Mouse (Mus musculus) stomach, embryonic 15.5 days (tissue): ENCODE measurements at regions not wholly inside any gene's neighbourhood (a gene's known extent, or its start where the extent isn't known, plus 50 kb on each side); places are given as distances from the start of the nearest gene placed in this dataset.
A peak's percentile ranks its signal among the peaks of the same experiment; 100 is the strongest.

Experiments used
- ATAC-seq: fragments of 200-750 bp; cut with Nextera tagmentation; 2 replicates; pipeline ENCODE4 v1.8.0; 2017; ENCODE audit warnings: low read depth, moderate number of reproducible peaks, moderate TSS enrichment; ENCODE audit not compliant: insufficient read depth, low FRiP score
- H3K27ac ChIP-seq: fragments of 300-500 bp; sonication (generic); 2 replicates; pipeline ENCODE4 v1.5.1; 2015; ENCODE audit warnings: mild to moderate bottlenecking, inconsistent platforms
- H3K27me3 ChIP-seq: fragments of 300-500 bp; sonication (generic); replicated peaks from 2 replicates; pipeline ENCODE4 v1.6.1; 2015; ENCODE audit warnings: inconsistent platforms
- H3K36me3 ChIP-seq: fragments of 300-500 bp; sonication (generic); 2 replicates; pipeline ENCODE4 v1.6.1; 2015; ENCODE audit warnings: inconsistent platforms
- H3K4me1 ChIP-seq: fragments of 300-500 bp; sonication (generic); 2 replicates; pipeline ENCODE4 v1.6.1; 2015; ENCODE audit warnings: inconsistent platforms
- H3K4me2 ChIP-seq: fragments of 300-500 bp; sonication (generic); 2 replicates; pipeline ENCODE4 v1.6.1; 2015; ENCODE audit warnings: mild to moderate bottlenecking, inconsistent platforms
- H3K4me3 ChIP-seq: fragments of 300-500 bp; sonication (generic); replicated peaks from 2 replicates; pipeline ENCODE4 v1.5.1; 2015; ENCODE audit warnings: inconsistent platforms
- H3K9ac ChIP-seq: fragments of 300-500 bp; sonication (generic); 2 replicates; pipeline ENCODE4 v1.6.1; 2015; ENCODE audit warnings: inconsistent platforms
- H3K9me3 ChIP-seq: fragments of 300-500 bp; sonication (generic); 2 replicates; pipeline ENCODE4 v1.6.1; 2016; ENCODE audit warnings: inconsistent platforms
- WGBS: fragments of 180-500 bp; shearing (Covaris S2); methylation state at CpG from one replicate; pipeline ENCODE4 v1.1.7; 2015; 5-methylcytosine and 5-hydroxymethylcytosine counted together

GRCm38 (mm10) chr2:74994998-74995397 is 169.4 kb downstream of the Mtx2 start:
- no peaks in the 10 kb centered on the region for H3K9me3 ChIP-seq
- WGBS = 46% methylated on average over 2 of the region's 2 CpGs
- H3K27me3 ChIP-seq = no peaks in the 10 kb centered on the region
- H3K27ac ChIP-seq = no peak overlapping the region
- H3K36me3 ChIP-seq = no peaks in the 10 kb centered on the region
- no peaks in the 10 kb centered on the region for H3K4me1 ChIP-seq
- H3K4me3 ChIP-seq = no peak overlapping the region
- no peak overlapping the region for H3K9ac ChIP-seq
- ATAC-seq = no peak
- H3K4me2 ChIP-seq = no peak overlapping the region

DNA sequence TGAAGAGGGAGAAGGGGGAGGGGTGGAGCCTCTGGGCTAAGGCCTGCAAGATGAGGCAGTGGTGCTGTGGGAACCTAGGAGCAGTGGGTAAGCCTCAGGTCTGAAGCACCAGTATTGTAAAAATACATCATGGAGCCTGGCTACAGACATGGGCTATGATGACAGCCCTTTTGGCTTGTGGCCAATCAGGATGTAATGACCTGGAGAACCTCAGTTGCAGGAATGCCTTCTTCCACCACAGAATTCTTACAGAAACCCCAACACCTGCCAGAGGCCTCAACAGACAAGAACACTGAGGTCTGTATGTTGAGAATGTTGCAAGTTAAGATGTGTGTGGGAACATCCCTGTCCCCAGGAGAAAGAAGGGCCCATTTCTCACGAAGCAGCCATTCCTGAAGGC is 172.1 kb downstream of the Mtx2 start:
- 79% methylated on average over 1 of the region's 1 CpGs for WGBS
- Histone ChIP-seq H3K4me1 (no peaks in the 10 kb centered on the region), H3K4me3 (no peak overlapping the region), H3K9ac (no peak overlapping the region), H3K9me3 (no peaks in the 10 kb centered on the region), H3K27me3 (no peaks in the 10 kb centered on the region), H3K36me3 (no peaks in the 10 kb centered on the region), H3K27ac (no peak overlapping the region), H3K4me2 (no peak overlapping the region)
- no peak for ATAC-seq

GRCm38 (mm10) chr2:75000368-75000796 is 174.8 kb downstream of the Mtx2 start:
- Histone ChIP-seq H3K4me2 (0 out of 2 replicates have a peak overlapping the region, but pooled peaks have one; percentile 19), H3K27me3 (no peaks in the 10 kb centered on the region), H3K9me3 (no peaks in the 10 kb centered on the region), H3K4me1 (no peaks in the 10 kb centered on the region), H3K27ac (peak overlapping the region; percentile 67), H3K36me3 (no peaks in the 10 kb centered on the region), H3K9ac (no peak overlapping the region), H3K4me3 (no peak overlapping the region)
- ATAC-seq = peak; percentile 81; the same call in 1 of the 2 replicates
- 38% methylated on average over 10 of the region's 10 CpGs for WGBS

DNA sequence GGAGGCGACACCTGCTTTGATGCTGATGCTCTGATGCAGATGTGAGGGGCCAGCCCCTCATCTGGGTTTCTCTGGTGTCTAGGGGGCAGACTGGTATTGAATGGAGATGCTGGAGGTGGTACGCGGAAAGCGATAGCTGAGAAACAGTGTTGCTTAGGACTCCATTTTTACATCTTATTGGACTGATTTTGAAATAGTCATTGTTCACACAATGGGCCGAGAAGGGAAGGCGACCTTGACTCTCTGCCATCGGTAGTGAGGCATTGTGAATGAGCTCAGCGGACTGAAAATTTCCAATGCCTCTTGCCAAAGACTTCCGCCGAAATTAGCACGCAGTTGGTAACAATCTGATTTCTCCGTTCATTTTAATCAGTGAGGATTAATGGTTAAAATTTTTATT is 177.0 kb downstream of the Mtx2 start:
- 84% methylated on average over 12 of the region's 12 CpGs for WGBS

DNA sequence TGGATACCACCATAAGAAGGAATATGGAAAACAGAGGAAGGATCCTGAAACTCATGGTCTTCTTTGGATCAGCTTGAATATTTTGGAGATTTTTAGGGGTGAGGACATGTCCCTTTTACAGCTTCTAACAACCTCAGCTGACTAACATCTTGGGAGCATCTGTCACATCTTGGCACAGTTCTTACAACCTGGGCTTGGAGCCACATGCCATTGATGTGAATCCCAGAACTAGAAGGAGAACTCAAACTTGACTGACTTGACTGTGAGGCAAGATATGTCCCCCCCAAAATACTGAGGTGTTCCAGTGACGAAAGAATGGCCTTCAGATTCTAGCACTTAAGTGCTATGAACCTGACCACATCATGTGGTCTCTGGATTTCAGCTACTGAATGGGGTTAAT is 182.5 kb downstream of the Mtx2 start:
- Histone ChIP-seq H3K27ac (no peak overlapping the region), H3K9ac (no peak overlapping the region), H3K27me3 (no peaks in the 10 kb centered on the region), H3K9me3 (no peaks in the 10 kb centered on the region), H3K36me3 (no peaks in the 10 kb centered on the region), H3K4me1 (no peaks in the 10 kb centered on the region), H3K4me3 (no peak overlapping the region), H3K4me2 (no peak overlapping the region)
- no peak for ATAC-seq
- WGBS = 81% methylated on average over 1 of the region's 1 CpGs

More for the DNA sequence above, 177.0 kb downstream of the Mtx2 start:
- Histone ChIP-seq H3K9ac (no peak overlapping the region), H3K4me3 (no peak overlapping the region), H3K27me3 (no peaks in the 10 kb centered on the region), H3K36me3 (no peaks in the 10 kb centered on the region), H3K9me3 (no peaks in the 10 kb centered on the region), H3K27ac (no peak overlapping the region), H3K4me2 (no peak overlapping the region), H3K4me1 (no peaks in the 10 kb centered on the region)
- no peak for ATAC-seq

DNA sequence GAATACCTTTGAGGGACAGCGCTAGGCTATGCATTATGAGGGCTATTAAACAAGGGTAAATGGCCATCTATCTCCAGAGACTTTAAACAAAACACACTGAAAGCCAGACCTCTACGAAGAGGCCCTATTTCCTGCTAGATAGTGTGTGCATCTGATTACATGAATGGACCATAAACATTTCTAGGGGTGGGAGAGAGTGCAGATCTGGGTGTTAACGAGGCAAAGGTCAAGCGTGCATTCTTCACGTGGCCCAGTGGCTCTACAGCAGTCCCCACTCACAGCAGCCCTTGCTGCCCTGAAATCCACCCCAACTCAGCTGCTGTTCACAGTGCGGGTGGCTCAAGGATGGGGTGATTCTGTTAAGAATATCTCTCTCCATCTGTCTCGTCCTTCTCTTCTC is 185.0 kb downstream of the Mtx2 start:
- ATAC-seq = no peak
- H3K27me3 ChIP-seq = no peaks in the 10 kb centered on the region
- WGBS = 45% methylated on average over 7 of the region's 7 CpGs
- no peak overlapping the region for H3K27ac ChIP-seq
- H3K4me1 ChIP-seq = no peaks in the 10 kb centered on the region
- no peak overlapping the region for H3K9ac ChIP-seq
- H3K36me3 ChIP-seq = no peaks in the 10 kb centered on the region
- no peak overlapping the region for H3K4me2 ChIP-seq
- no peaks in the 10 kb centered on the region for H3K9me3 ChIP-seq
- no peak overlapping the region for H3K4me3 ChIP-seq

DNA sequence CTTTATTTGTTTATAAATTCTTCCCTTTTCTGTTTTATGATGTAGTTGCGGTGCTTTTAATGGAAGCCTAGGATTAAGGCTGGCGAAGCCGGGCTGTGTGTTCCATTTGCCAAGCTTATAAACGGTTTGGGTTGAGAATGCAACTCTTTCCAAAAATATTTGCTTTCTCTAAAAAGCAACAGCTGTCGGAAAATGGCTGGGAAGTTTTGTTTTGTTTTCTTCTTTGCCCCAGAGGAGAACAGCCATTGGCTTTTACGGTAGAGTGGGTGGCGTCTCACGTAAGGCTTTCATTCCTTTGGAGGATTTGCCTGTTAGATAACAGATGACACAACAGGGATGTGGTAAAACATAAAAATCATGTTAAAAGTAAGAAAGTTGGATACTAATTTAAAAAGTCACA is 186.4 kb downstream of the Mtx2 start:
- Histone ChIP-seq H3K9me3 (no peaks in the 10 kb centered on the region), H3K36me3 (no peaks in the 10 kb centered on the region), H3K4me3 (no peak overlapping the region), H3K4me2 (no peak overlapping the region), H3K4me1 (no peaks in the 10 kb centered on the region), H3K27ac (no peak overlapping the region), H3K27me3 (no peaks in the 10 kb centered on the region), H3K9ac (no peak overlapping the region)
- no peak for ATAC-seq
- WGBS = 49% methylated on average over 8 of the region's 8 CpGs

DNA sequence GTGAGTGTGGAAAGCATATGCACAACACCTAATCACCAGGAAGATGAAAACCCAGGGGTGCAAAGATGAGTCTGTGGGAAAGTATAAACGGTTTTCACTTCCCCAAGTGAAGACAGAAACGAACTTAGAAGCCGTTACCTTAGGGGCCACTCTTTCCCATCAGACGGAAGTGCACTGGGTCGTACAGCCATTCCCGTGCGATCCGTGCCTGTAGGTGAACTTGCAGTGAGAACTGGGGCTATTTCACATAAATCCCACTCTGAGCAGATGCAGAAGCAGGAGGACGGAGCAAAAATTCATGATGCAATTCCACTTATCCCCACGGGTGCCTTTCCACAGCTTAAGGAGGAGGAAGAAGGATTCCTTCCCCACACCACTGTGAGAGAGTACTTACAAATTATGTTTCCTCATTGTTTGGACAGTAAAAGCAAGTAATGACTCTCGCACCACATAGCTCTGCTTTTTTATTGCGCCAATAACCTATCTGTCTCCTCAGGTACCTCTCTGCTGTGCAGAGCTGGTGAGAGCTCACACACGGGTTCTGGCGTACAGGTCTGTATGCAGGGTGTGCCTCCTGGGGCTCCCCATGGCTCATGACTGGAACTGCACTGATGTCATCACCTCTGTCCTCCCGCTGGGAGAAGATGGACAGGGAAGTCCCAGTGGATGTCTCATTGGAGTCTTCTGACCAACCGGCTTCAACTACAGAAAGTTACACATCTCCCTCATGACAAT is 189.6 kb downstream of the Mtx2 start:
- WGBS = 64% methylated on average over 16 of the region's 16 CpGs
- H3K36me3 ChIP-seq = no peaks in the 10 kb centered on the region
- H3K27ac ChIP-seq = no peak overlapping the region
- no peak overlapping the region for H3K4me3 ChIP-seq
- no peaks in the 10 kb centered on the region for H3K27me3 ChIP-seq
- no peak for ATAC-seq
- no peak overlapping the region for H3K4me2 ChIP-seq
- H3K9me3 ChIP-seq = no peaks in the 10 kb centered on the region
- no peak overlapping the region for H3K9ac ChIP-seq
- H3K4me1 ChIP-seq = no peaks in the 10 kb centered on the region

DNA sequence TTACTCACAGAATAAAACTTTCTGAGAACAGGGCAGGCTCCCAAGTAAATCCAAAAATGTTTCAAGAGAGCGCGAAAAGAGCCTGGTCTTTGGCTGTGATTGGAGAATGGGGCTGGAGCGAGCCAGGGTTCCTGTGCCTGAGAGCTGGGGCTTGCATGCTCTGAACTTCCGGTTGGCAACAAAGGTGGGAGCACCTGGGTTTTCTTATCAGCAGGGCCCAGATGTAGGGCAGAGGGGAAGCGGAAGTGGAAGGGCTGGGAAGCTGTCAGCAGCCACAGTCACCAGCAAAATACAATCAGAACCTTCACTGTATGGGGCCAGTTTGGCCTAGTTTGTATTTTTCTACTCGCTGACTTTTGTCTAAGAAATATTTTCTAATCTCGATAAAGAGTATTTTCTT is 193.9 kb downstream of the Mtx2 start:
- Histone ChIP-seq H3K27me3 (no peaks in the 10 kb centered on the region), H3K9ac (no peak overlapping the region), H3K4me1 (no peaks in the 10 kb centered on the region), H3K4me3 (no peak overlapping the region), H3K36me3 (no peaks in the 10 kb centered on the region), H3K4me2 (no peak overlapping the region), H3K27ac (no peak overlapping the region), H3K9me3 (no peaks in the 10 kb centered on the region)
- WGBS = 69% methylated on average over 7 of the region's 7 CpGs
- no peak for ATAC-seq

DNA sequence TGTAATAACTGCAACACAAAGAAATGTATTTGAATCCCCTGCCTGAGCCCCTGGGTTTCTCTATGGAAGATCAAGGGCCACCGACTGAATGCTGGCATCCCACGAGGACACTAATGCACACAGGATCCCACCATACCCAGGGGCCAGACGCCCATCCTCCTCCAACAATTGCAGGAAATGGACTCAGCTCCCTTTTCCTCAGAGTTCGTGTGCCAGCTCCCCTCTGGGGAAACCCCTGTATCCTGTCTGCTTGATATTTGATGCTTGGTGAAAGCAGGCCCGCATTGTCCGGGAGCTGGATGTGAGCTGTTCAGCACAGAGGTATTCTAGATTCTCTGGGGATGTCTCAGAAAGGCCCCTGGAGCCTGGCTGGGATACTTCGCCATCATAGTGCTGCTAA is 196.0 kb downstream of the Mtx2 start:
- WGBS = 44% methylated on average over 7 of the region's 7 CpGs

DNA sequence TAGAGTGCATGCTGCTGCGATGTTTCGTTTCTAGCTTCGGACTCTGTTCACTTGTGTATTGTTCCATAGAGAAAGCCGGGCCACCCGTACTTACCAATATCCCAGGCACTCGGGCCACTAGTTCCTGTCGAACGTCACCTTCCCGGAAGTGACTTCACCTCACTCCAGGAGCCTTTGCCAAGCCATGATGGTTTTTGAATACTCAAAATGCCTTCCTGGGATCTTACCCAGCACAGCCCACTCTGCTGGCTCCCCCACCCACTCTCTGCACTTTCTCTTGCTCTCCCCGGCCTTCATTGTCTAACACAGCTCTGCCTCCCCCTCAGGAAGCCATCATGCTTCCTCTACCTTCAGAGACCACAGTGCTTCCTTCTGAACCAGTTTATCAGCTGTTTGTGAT is 202.5 kb downstream of the Mtx2 start:
- H3K4me1 ChIP-seq = no peaks in the 10 kb centered on the region
- H3K4me3 ChIP-seq = no peak overlapping the region
- 0 out of 2 replicates have a peak, but pooled peaks cover 3% of the 10 kb centered on the region for H3K27me3 ChIP-seq
- WGBS = 77% methylated on average over 10 of the region's 10 CpGs
- no peak for ATAC-seq
- H3K36me3 ChIP-seq = no peaks in the 10 kb centered on the region
- no peak overlapping the region for H3K4me2 ChIP-seq
- no peak overlapping the region for H3K9ac ChIP-seq
- H3K9me3 ChIP-seq = no peaks in the 10 kb centered on the region
- H3K27ac ChIP-seq = no peak overlapping the region

More for the DNA sequence above, 196.0 kb downstream of the Mtx2 start:
- no peak overlapping the region for H3K4me3 ChIP-seq
- no peak overlapping the region for H3K27ac ChIP-seq
- H3K36me3 ChIP-seq = no peaks in the 10 kb centered on the region
- no peak for ATAC-seq
- no peaks in the 10 kb centered on the region for H3K4me1 ChIP-seq
- no peaks in the 10 kb centered on the region for H3K9me3 ChIP-seq
- no peak overlapping the region for H3K9ac ChIP-seq
- no peak overlapping the region for H3K4me2 ChIP-seq
- no peaks in the 10 kb centered on the region for H3K27me3 ChIP-seq

GRCm38 (mm10) chr2:75029089-75029693 is 203.6 kb downstream of the Mtx2 start:
- Histone ChIP-seq H3K36me3 (no peaks in the 10 kb centered on the region), H3K9ac (no peak overlapping the region), H3K4me2 (no peak overlapping the region), H3K27ac (no peak overlapping the region), H3K27me3 (0 out of 2 replicates have a peak, but pooled peaks cover 3% of the 10 kb centered on the region), H3K9me3 (no peaks in the 10 kb centered on the region), H3K4me1 (no peaks in the 10 kb centered on the region), H3K4me3 (no peak overlapping the region)
- WGBS = 43% methylated on average over 8 of the region's 8 CpGs
- no peak for ATAC-seq
